Mouse (Mus musculus): ENCODE results near the gene Fzr1. TPM values are rescaled to one million over a fixed set of nuclear protein-coding genes. Genes with fewer than 3 reads are reported as not detected.

Fzr1 gene
- 66.1 and 70.0 TPM in 2 replicates for polyA plus RNA-seq (2014; fragmentation: Nextera tagmentation; extraction: Ambion mirVana)

DNA sequence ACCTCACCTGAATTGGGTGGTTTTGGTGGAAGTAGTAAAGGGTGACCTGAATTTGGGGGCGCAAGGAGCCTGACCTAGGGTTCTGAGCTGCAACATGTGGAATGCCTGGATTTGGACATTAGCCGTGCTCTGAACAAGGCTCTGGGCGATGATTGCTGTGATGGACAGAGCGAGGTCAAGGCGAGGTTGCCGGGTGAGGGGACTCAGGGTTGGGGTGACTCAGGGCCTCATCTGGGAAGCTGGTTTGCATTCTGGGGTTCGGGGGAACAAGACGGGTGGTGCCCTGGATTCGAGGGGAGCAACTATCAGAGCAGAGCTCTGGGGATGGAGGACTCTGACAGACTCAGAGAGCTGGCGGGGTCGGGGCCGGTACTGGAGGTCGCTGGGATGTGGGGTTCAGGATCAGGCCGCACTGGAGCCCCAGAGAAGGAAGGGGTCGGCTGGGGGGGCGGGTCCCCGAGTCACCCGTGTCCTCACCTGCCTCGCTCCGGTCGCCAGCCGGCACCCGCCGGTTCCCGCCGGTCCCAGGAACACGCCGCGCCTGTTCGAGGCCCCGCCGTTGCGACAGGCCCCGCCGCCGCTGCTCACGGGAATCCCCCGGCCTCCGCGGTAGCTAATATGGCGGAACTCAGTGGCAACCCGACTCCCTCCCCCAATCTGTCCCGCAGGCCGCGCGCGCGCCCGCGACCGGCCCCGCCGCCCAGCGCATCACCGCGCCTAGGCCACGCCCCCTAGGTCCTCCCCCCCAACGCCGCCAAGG is at the start of gene Fzr1:
TSS of gene Fzr1 (minus strand) at position 724 of the 760 bp plus-strand sequence.
- Histone ChIP-seq H3K27me3 (ENCODE audit: control insufficient read depth, insufficient read depth, low read length) (no peaks in the 10 kb centered on the region), H3K27ac (ENCODE audit: low read depth, low read length) (peak within 1 kb of the TSS; percentile 79), H3K4me3 (ENCODE audit: low read depth, low read length) (peak within 1 kb of the TSS; percentile 93), H3K4me1 (ENCODE audit: control insufficient read depth, insufficient read depth, low read length) (peaks cover 29% of the 10 kb centered on the region), H3K4me2 (peak within 1 kb of the TSS; percentile 83), H3K9ac (ENCODE audit: low read depth, low read length) (peak within 1 kb of the TSS; percentile 97), H3K9me3 (replicated peaks; ENCODE audit: control insufficient read depth, low read length) (no peaks in the 10 kb centered on the region), H3K36me3 (ENCODE audit: control insufficient read depth, insufficient read depth, low read length) (peaks cover 1% of the 10 kb centered on the region; the same call in 1 of the 2 replicates)
- ATAC-seq (replicated peaks; ENCODE audit: insufficient number of reproducible peaks, low FRiP score, low TSS enrichment), result no peak; the same call in 1 of the 2 replicates
- WGBS (ENCODE audit: insufficient replicate concordance), result under 1% methylated on average over 56 of the region's 59 CpGs

DNA sequence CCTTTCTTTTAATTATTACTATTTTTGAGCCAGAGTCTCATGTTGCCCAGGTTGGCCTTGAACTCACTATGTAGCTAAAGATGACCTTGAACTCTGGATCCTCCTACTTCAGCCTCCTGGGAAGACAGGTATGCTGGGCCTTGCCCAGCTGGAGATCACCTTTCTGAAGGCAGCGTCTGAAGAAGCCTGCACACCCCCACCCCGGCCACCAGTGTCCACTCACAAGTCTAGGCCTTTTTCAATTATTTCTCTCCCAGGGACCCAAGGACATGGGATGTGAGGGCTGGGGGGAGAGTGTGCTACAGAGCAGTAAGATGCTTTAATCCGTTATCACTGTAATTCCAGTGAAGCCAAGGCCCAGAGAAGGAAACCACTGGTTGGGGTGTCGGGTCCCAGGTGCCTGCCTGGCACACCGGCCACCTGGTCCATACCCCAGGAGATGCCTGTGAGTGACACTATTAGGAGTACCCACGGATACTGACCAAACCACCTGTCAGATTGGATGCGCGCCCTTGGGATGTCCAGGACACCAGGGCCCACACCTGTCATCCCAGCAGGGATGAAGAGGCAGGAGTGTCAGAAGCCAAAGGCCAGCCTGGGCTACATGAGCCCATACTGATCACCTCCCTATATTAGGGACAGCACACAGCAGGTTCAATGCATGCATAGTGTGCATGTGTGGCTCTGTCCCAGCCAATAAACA is 49.6 kb upstream of the Fzr1 start:
- H3K9ac ChIP-seq (ENCODE audit: low read depth, low read length), result no peak overlapping the region
- no peaks in the 10 kb centered on the region for H3K9me3 ChIP-seq (replicated peaks; ENCODE audit: control insufficient read depth, low read length)
- no peak overlapping the region for H3K4me2 ChIP-seq
- H3K36me3 ChIP-seq (ENCODE audit: control insufficient read depth, insufficient read depth, low read length), result no peaks in the 10 kb centered on the region
- H3K4me3 ChIP-seq (ENCODE audit: low read depth, low read length), result no peak overlapping the region
- no peak overlapping the region for H3K27ac ChIP-seq (ENCODE audit: low read depth, low read length)
- peaks cover 36% of the 10 kb centered on the region for H3K4me1 ChIP-seq (ENCODE audit: control insufficient read depth, insufficient read depth, low read length)
- peaks cover 22% of the 10 kb centered on the region for H3K27me3 ChIP-seq (ENCODE audit: control insufficient read depth, insufficient read depth, low read length)
- 77% methylated on average over 8 of the region's 8 CpGs for WGBS (ENCODE audit: insufficient replicate concordance)
- ATAC-seq (replicated peaks; ENCODE audit: insufficient number of reproducible peaks, low FRiP score, low TSS enrichment), result no peak

DNA sequence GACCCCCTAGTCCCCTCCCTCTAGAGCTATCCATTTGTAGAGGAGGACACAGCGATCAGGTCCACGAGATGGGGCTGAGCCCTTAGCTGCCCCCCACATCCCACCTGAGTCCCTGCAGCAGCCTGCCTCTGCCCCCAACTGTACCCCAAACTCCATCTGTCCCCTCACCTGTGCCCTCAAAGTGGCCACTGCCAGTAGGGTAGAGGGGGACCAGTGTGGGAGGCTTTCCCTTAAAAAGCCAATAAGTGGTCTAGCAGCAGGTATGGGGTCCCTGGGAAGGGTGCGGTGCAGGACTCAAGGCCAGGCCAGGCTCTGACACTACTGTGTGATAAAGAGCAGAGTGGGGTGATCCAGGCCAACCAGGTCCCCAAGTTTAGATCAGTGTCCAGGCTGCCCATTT is 49.0 kb upstream of the Fzr1 start:
- Histone ChIP-seq H3K9ac (ENCODE audit: low read depth, low read length) (peak overlapping the region; percentile 74; the same call in 1 of the 2 replicates), H3K4me1 (ENCODE audit: control insufficient read depth, insufficient read depth, low read length) (peaks cover 36% of the 10 kb centered on the region)

DNA sequence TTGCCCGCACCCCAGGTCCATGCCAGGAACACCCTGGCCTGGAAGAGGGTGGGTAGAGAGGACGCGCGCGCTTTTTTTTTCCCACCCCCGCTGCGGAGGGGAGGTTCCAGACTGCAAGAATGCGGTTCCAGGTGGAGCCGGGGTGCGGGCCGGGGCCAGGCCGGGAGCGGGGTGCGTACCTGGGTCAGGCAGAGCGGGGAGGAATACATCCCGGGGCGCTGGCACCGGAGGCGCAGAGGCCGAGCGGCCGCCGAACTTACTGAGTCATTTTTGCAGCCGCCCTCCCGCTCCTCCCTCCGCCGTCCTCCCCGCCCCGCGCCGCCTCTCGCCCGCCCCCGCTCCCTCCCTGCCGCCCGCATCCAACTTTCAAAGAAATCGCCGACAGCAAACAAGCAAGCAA is 48.6 kb upstream of the Fzr1 start:
- Histone ChIP-seq H3K36me3 (ENCODE audit: control insufficient read depth, insufficient read depth, low read length) (no peaks in the 10 kb centered on the region), H3K9ac (ENCODE audit: low read depth, low read length) (peak overlapping the region; percentile 74), H3K9me3 (replicated peaks; ENCODE audit: control insufficient read depth, low read length) (no peaks in the 10 kb centered on the region), H3K4me3 (ENCODE audit: low read depth, low read length) (peak overlapping the region; percentile 62), H3K27me3 (ENCODE audit: control insufficient read depth, insufficient read depth, low read length) (peaks cover 19% of the 10 kb centered on the region), H3K4me1 (ENCODE audit: control insufficient read depth, insufficient read depth, low read length) (peaks cover 36% of the 10 kb centered on the region), H3K4me2 (peak overlapping the region; percentile 83), H3K27ac (ENCODE audit: low read depth, low read length) (no peak overlapping the region)
- 1% methylated on average over 27 of the region's 38 CpGs for WGBS (ENCODE audit: insufficient replicate concordance)
- no peak for ATAC-seq (replicated peaks; ENCODE audit: insufficient number of reproducible peaks, low FRiP score, low TSS enrichment)

More for the DNA sequence above, 49.0 kb upstream of the Fzr1 start:
- ATAC-seq (replicated peaks; ENCODE audit: insufficient number of reproducible peaks, low FRiP score, low TSS enrichment), result no peak
- H3K4me2 ChIP-seq, result peak overlapping the region; percentile 83
- WGBS (ENCODE audit: insufficient replicate concordance), result 34% methylated on average over 3 of the region's 3 CpGs
- no peaks in the 10 kb centered on the region for H3K9me3 ChIP-seq (replicated peaks; ENCODE audit: control insufficient read depth, low read length)
- H3K27ac ChIP-seq (ENCODE audit: low read depth, low read length), result no peak overlapping the region
- peak overlapping the region; percentile 62 for H3K4me3 ChIP-seq (ENCODE audit: low read depth, low read length)
- H3K36me3 ChIP-seq (ENCODE audit: control insufficient read depth, insufficient read depth, low read length), result no peaks in the 10 kb centered on the region
- peaks cover 20% of the 10 kb centered on the region for H3K27me3 ChIP-seq (ENCODE audit: control insufficient read depth, insufficient read depth, low read length)

DNA sequence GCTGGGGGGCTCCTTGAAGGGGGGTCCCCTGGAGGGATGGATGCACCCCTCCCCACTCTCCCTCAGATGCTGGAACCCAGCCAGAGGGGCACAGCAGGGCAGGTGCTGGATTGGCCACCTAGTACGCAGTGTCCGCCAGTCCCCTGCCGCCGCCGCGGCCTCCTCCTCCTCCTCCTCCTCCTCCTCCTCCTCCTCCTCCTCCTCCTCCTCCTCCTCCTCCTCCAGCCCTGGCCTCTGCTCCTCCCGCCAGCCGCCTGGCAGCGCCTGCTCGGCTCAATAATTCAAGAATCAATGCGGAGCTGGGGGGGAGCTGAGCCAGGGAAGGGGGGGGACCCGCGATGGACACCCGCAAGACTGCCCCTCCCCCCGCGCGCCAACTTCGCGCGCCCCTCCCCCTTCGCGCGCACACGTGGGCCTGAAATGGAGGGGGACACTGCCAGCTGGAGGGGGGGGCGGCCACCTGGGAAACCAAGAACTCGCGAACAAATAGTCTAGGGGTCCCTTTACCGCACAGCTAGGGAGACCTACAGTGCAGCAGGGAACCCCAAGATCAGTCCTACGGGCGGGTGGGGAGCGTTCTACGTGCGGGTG is 47.9 kb upstream of the Fzr1 start:
- H3K4me3 ChIP-seq (ENCODE audit: low read depth, low read length), result peak overlapping the region; percentile 62
- peaks cover 15% of the 10 kb centered on the region for H3K27me3 ChIP-seq (ENCODE audit: control insufficient read depth, insufficient read depth, low read length)
- WGBS (ENCODE audit: insufficient replicate concordance), result 6% methylated on average over 14 of the region's 33 CpGs
- no peak for ATAC-seq (replicated peaks; ENCODE audit: insufficient number of reproducible peaks, low FRiP score, low TSS enrichment)
- H3K36me3 ChIP-seq (ENCODE audit: control insufficient read depth, insufficient read depth, low read length), result no peaks in the 10 kb centered on the region
- no peaks in the 10 kb centered on the region for H3K9me3 ChIP-seq (replicated peaks; ENCODE audit: control insufficient read depth, low read length)
- H3K4me1 ChIP-seq (ENCODE audit: control insufficient read depth, insufficient read depth, low read length), result peaks cover 32% of the 10 kb centered on the region
- H3K9ac ChIP-seq (ENCODE audit: low read depth, low read length), result peak overlapping the region; percentile 74
- no peak overlapping the region for H3K27ac ChIP-seq (ENCODE audit: low read depth, low read length)
- H3K4me2 ChIP-seq, result peak overlapping the region; percentile 83

DNA sequence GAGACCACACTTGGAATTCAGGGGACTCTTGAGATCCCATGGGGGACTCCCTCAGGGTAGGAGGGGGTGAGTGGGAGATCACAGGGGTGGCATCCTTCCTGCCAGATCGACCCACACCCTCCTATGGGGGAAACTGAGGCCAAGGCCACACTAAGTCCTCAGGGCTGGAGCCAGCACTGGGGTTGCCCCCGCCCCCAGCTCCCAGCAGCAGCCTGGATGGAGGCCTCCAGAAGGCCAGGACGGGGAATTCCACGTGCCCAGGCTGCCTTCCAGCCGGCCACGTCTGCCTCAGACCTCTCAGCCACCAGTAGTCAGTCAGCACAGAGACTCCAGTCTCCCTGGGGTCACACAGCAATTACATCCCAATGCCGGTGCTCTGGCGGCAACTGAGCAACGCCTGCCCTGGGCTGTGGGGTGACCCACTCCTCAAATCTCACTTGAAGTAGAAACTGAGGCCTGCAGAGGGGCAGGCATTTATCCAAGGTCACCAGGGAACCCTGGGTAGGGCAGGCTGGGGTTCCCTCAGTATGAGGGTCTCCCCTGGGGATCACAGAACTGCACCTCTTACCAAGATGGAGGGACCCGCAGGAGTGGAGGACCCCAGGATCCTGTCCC is 47.0 kb upstream of the Fzr1 start:
- peak overlapping the region; percentile 62; the same call in 1 of the 2 replicates for H3K4me3 ChIP-seq (ENCODE audit: low read depth, low read length)
- H3K36me3 ChIP-seq (ENCODE audit: control insufficient read depth, insufficient read depth, low read length), result no peaks in the 10 kb centered on the region
- H3K27ac ChIP-seq (ENCODE audit: low read depth, low read length), result no peak overlapping the region
- H3K27me3 ChIP-seq (ENCODE audit: control insufficient read depth, insufficient read depth, low read length), result peaks cover 17% of the 10 kb centered on the region
- peak overlapping the region; percentile 8; the same call in 1 of the 2 replicates for H3K9ac ChIP-seq (ENCODE audit: low read depth, low read length)
- peak overlapping the region; percentile 83 for H3K4me2 ChIP-seq
- no peaks in the 10 kb centered on the region for H3K9me3 ChIP-seq (replicated peaks; ENCODE audit: control insufficient read depth, low read length)
- 30% methylated on average over 10 of the region's 10 CpGs for WGBS (ENCODE audit: insufficient replicate concordance)
- peaks cover 30% of the 10 kb centered on the region for H3K4me1 ChIP-seq (ENCODE audit: control insufficient read depth, insufficient read depth, low read length)
- no peak for ATAC-seq (replicated peaks; ENCODE audit: insufficient number of reproducible peaks, low FRiP score, low TSS enrichment)

DNA sequence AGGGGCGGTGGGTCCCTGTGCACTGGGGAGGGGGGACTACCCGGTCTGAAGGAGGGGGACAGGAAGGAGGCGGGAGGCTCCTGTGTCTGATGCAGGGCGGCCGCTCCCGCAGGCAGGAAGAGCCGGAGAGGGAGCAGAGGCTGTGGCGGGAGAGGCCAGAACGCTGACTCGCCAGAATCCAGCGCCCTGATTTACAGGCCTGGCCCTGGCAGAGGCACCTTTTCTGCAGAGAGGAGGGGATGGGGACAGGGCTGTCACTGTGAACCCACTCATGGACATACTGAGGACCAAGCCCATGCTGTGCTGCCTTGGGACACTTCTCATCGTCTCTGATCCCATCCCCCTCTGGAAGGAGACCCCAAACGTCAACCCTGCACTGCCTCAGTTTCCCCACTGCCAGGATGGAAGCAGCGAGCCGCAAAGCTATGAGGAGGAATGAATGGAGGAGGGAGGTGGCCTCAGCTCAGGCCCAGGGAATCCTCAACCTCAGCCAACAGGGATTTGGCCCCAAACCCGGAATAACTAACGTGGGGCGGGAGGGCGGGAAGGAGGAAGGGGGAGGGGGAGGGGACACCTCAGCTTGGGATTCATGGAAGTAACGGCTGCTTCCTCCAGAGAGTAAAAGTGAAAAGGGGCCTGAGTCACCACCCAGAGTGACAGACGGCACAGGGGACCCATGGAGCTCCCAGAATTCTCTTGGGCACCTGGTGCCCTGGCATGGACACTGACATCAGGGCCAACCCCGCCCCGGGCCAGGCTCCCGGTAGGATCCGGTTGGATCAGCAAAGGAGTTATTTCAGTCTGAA is 46.1 kb upstream of the Fzr1 start:
- 0 out of 2 replicates have a peak, but pooled peaks have one; percentile 15 for ATAC-seq (replicated peaks; ENCODE audit: insufficient number of reproducible peaks, low FRiP score, low TSS enrichment)

More for the DNA sequence above, 46.1 kb upstream of the Fzr1 start:
- H3K9me3 ChIP-seq (replicated peaks; ENCODE audit: control insufficient read depth, low read length), result no peaks in the 10 kb centered on the region
- WGBS (ENCODE audit: insufficient replicate concordance), result 7% methylated on average over 25 of the region's 25 CpGs
- H3K9ac ChIP-seq (ENCODE audit: low read depth, low read length), result 0 out of 2 replicates have a peak overlapping the region, but pooled peaks have one; percentile 44
- peaks cover 17% of the 10 kb centered on the region for H3K27me3 ChIP-seq (ENCODE audit: control insufficient read depth, insufficient read depth, low read length)
- H3K27ac ChIP-seq (ENCODE audit: low read depth, low read length), result peak overlapping the region; percentile 36; the same call in 1 of the 2 replicates
- no peaks in the 10 kb centered on the region for H3K36me3 ChIP-seq (ENCODE audit: control insufficient read depth, insufficient read depth, low read length)
- peaks cover 26% of the 10 kb centered on the region for H3K4me1 ChIP-seq (ENCODE audit: control insufficient read depth, insufficient read depth, low read length)
- H3K4me3 ChIP-seq (ENCODE audit: low read depth, low read length), result 0 out of 2 replicates have a peak overlapping the region, but pooled peaks have one; percentile 15
- H3K4me2 ChIP-seq, result peak overlapping the region; percentile 83
